Mouse (Mus musculus): ENCODE data around the gene Cyp51. TPM values are rescaled to one million over a fixed set of nuclear protein-coding genes. Genes with fewer than 3 reads are reported as not detected.

The Cyp51 gene
- polyA plus RNA-seq, 1 experiment from 2014 or later = 57.5 TPM

Other genes with a start within 250 kb of the Cyp51 start
- 7.8 and 8.1 TPM in 2 replicates for gene Mterf1a, start 210.8 kb downstream of the Cyp51 start, polyA plus RNA-seq (2015; fragmentation: Nextera tagmentation; extraction: Ambion mirVana)
- gene Akap9, start 176.7 kb downstream of the Cyp51 start, polyA plus RNA-seq (2015; fragmentation: Nextera tagmentation; extraction: Ambion mirVana) = 141 and 144 TPM in 2 replicates
- 3.2 and 3.9 TPM in 2 replicates for gene Mterf1b, start 87.6 kb upstream of the Cyp51 start, polyA plus RNA-seq (2015; fragmentation: Nextera tagmentation; extraction: Ambion mirVana)